Mouse (Mus musculus) erythroblast, embryonic 14.5 days (primary cell): ENCODE measurements around the gene Slc13a4. TPM values are rescaled to one million over a fixed set of nuclear protein-coding genes. Genes with fewer than 3 reads are reported as not detected.

Experiments
- H3K27me3 ChIP-seq: 2 replicates; pipeline ENCODE4 v1.6.1; 2012; ENCODE audit warnings: inconsistent platforms; ENCODE audit not compliant: control insufficient read depth
- H3K36me3 ChIP-seq: 2 replicates; pipeline ENCODE4 v1.6.1; 2012; ENCODE audit warnings: mild to moderate bottlenecking, inconsistent platforms; ENCODE audit not compliant: control insufficient read depth
- H3K4me1 ChIP-seq: 2 replicates; pipeline ENCODE4 v1.6.1; 2012; ENCODE audit warnings: inconsistent platforms; ENCODE audit not compliant: control insufficient read depth
- H3K4me3 ChIP-seq: replicated peaks from 2 replicates; pipeline ENCODE3; 2012; ENCODE audit warnings: moderate library complexity, mild to moderate bottlenecking, inconsistent platforms
- H3K9me3 ChIP-seq: 2 replicates; pipeline ENCODE4 v1.6.1; 2012; ENCODE audit warnings: low read length, inconsistent platforms, mixed read lengths; ENCODE audit not compliant: control insufficient read depth
- GATA1 ChIP-seq: IDR thresholded peaks from 2 replicates; pipeline ENCODE4 v1.6.1; 2012; ENCODE audit warnings: low read length, inconsistent platforms, mixed read lengths
- TAL1 ChIP-seq: IDR thresholded peaks from 3 replicates; pipeline ENCODE4 v1.6.1; 2012; ENCODE audit warnings: low read length, inconsistent platforms, mixed read lengths
- polyA plus RNA-seq: library from polyadenylated mRNA; stranded (reverse); fragments of >175 nt; gene quantifications from 2 replicates; pipeline ENCODE4 v1.2.3, GENCODE M21; 2012

Gene Slc13a4
- polyA plus RNA-seq, 1 experiment, result not detected

DNA sequence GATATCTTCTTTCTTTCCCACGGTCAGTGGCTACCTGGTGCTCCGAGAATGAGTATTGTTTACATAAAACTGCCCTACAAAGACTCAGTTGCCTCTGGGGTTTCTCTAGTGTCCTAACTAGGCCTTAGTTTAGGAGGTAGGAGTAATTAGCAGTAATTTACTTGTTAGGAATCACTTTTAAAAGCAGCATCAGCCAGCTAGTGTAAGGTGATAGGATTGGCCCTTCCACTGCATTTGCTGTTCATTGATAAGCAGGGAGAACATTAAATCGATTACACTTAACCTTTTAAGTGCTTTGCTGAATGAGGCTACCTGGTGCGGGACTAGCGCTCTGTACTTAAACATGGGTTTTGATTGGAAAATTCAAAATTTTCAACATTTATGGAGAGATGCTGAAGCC, 54.5 kb downstream of the Slc13a4 start:
- Histone ChIP-seq H3K4me3 (peak overlapping the region; percentile 95), H3K4me1 (peaks cover 66% of the 10 kb centered on the region), H3K9me3 (no peaks in the 10 kb centered on the region), H3K36me3 (peaks cover 36% of the 10 kb centered on the region), H3K27me3 (no peaks in the 10 kb centered on the region)
- TF ChIP-seq TAL1 (no peak), GATA1 (no peak)

GRCm38 (mm10) chr6:35252477-35253346, 55.2 kb downstream of the Slc13a4 start:
- H3K27me3 ChIP-seq, result no peaks in the 10 kb centered on the region
- TF ChIP-seq GATA1 (no peak), TAL1 (no peak)

DNA sequence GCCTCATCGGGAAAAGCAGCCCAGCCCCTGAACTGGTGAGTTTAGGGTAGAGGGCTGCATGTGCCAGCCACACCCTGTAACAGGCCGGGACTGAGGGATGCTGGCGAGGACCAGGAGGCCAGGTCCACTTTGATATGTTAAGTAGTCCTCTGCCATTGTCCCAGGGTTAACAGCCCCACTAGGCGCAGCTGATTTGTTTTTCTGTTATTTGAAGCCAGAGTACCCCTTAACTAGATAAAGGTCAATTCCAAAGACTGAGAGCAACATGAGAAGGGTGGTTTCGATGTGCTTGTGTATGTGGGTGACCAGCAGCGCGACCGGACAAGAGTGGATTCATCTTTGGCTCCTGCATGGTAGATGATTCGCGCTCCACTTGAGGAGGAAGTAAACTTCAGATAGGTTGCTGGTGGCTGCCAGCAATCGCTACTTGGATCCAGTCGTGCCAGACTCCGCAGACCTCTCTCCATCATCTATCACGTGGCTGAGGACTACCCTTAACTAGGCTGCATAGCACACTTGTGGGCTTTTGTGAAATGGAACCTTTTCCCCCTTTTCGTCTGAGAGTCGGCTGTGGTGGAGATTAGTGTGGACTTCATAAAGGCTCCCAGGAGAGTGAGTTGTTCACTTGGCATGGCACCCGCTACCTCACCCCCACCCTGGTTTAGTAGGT, 56.0 kb downstream of the Slc13a4 start:
- H3K36me3 ChIP-seq, result peaks cover 27% of the 10 kb centered on the region
- no peaks in the 10 kb centered on the region for H3K9me3 ChIP-seq
- no peaks in the 10 kb centered on the region for H3K27me3 ChIP-seq
- peaks cover 51% of the 10 kb centered on the region for H3K4me1 ChIP-seq
- peak overlapping the region; percentile 95 for H3K4me3 ChIP-seq
- TF ChIP-seq GATA1 (no peak), TAL1 (no peak)

More at GRCm38 (mm10) chr6:35252477-35253346, 55.2 kb downstream of the Slc13a4 start:
- peaks cover 58% of the 10 kb centered on the region for H3K4me1 ChIP-seq
- H3K9me3 ChIP-seq, result no peaks in the 10 kb centered on the region
- peak overlapping the region; percentile 95 for H3K4me3 ChIP-seq
- peaks cover 28% of the 10 kb centered on the region for H3K36me3 ChIP-seq

- Histone ChIP-seq H3K4me3 (no peak overlapping the region), H3K9me3 (peaks cover 4% of the 10 kb centered on the region), H3K36me3 (peaks cover 70% of the 10 kb centered on the region), H3K27me3 (no peaks in the 10 kb centered on the region), H3K4me1 (peaks cover 5% of the 10 kb centered on the region)
- TF ChIP-seq GATA1, result no peak
- TF ChIP-seq TAL1, result no peak
Observed at GRCm38 (mm10) chr6:35245086-35245485, 62.8 kb downstream of the Slc13a4 start.

DNA sequence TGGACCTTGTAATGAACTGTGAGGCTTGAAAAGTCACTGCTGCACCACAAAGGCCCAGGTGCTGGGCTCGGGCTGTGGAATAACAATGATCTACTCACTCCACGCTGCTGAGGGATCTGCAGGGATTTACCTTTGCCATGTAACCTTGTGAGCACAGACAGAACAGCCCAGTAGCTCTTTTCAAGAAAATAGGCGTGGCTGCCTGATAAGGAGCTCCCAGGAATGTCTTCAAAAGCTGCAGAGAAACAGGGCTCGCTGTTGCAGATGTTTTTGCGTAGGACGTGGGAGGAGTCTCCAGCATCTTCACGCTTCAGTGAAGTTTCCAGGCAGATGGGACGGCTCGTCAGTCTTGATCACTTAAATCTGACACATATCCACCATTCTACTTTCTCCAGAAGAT, 63.9 kb downstream of the Slc13a4 start:
- no peak overlapping the region for H3K4me3 ChIP-seq
- TF ChIP-seq GATA1 (no peak), TAL1 (no peak)
- no peaks in the 10 kb centered on the region for H3K27me3 ChIP-seq
- H3K4me1 ChIP-seq, result peaks cover 5% of the 10 kb centered on the region
- H3K9me3 ChIP-seq, result peaks cover 4% of the 10 kb centered on the region
- peaks cover 78% of the 10 kb centered on the region for H3K36me3 ChIP-seq

GRCm38 (mm10) chr6:35243252-35243651, 64.7 kb downstream of the Slc13a4 start:
- no peak for TF ChIP-seq GATA1
- TF ChIP-seq TAL1, result no peak
- H3K9me3 ChIP-seq, result peaks cover 4% of the 10 kb centered on the region
- H3K4me3 ChIP-seq, result no peak overlapping the region
- H3K27me3 ChIP-seq, result no peaks in the 10 kb centered on the region
- peaks cover 86% of the 10 kb centered on the region for H3K36me3 ChIP-seq
- peaks cover 5% of the 10 kb centered on the region for H3K4me1 ChIP-seq

DNA sequence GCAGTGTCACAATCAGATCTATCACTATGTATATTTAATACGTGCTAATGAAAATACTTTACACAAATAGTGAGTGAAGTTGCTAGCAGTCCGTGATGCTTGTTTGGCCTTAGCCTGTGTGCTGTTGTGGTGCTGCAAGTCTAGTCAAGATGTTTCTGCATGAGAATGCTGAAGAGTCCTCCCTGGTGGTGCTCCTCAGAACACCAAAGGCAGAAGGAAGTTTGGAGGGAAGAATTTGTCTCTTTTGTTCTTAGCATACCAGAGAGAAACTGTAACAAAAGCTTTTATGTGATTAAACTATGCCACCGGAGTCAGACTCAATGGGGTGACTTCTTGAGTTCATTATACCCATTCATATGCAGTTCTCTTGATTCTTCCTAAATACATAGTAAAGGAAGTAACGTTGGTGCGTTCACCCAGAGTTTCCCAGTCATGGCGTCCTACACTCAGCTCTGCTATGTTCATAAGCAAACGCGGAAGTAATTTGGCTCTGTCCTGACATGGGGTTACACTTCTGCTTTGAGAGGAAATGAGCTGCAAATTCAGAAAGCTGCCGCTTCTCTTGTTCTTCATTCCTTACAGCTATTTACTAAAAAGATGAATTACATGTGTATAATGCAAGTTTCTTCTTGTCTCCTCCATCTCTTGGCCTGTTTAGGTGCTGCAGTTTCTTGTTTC, 71.7 kb downstream of the Slc13a4 start:
- peaks cover 93% of the 10 kb centered on the region for H3K36me3 ChIP-seq
- H3K9me3 ChIP-seq, result no peaks in the 10 kb centered on the region
- no peak overlapping the region for H3K4me3 ChIP-seq
- TF ChIP-seq TAL1 (no peak), GATA1 (no peak)
- no peaks in the 10 kb centered on the region for H3K27me3 ChIP-seq
- H3K4me1 ChIP-seq, result no peaks in the 10 kb centered on the region

DNA sequence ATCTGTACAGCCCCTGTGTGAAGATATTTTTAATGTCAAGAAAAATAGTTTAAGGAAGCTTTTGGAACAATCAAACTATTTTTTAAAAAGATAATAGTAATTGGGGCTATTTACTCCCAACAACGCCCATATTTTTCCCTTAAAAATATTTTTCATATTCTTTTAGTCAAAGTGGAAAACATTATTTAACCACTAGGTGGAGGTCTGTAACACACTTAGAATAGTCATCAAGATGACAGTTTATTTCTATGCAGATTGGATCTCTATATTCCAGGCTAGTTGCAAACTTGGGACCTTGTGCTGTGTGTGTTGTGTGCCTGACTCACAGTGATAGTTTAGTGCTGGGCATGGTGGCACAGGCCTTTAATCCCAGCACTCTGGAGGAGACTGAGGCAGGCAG, 78.5 kb downstream of the Slc13a4 start:
- no peaks in the 10 kb centered on the region for H3K9me3 ChIP-seq
- no peaks in the 10 kb centered on the region for H3K4me1 ChIP-seq
- H3K4me3 ChIP-seq, result no peak overlapping the region
- no peaks in the 10 kb centered on the region for H3K27me3 ChIP-seq
- no peak for TF ChIP-seq GATA1
- no peak for TF ChIP-seq TAL1
- peaks cover 86% of the 10 kb centered on the region for H3K36me3 ChIP-seq

GRCm38 (mm10) chr6:35225696-35226095, 82.2 kb downstream of the Slc13a4 start:
- Histone ChIP-seq H3K36me3 (peaks cover 80% of the 10 kb centered on the region), H3K4me3 (no peak overlapping the region), H3K27me3 (no peaks in the 10 kb centered on the region), H3K4me1 (no peaks in the 10 kb centered on the region), H3K9me3 (no peaks in the 10 kb centered on the region)
- TF ChIP-seq TAL1 (no peak), GATA1 (no peak)

Other genes starting within 250 kb of the Slc13a4 start
- gene Cnot4, start 174.4 kb downstream of the Slc13a4 start, polyA plus RNA-seq, result 0.46 and 0.74 TPM in 2 replicates
- gene Nup205, start 130.7 kb downstream of the Slc13a4 start, polyA plus RNA-seq, result 0.25 and 0.31 TPM in 2 replicates
- gene Fam180a, start 18.0 kb upstream of the Slc13a4 start, polyA plus RNA-seq, result not detected in 2 replicates
- gene Mtpn, start 231.8 kb upstream of the Slc13a4 start, polyA plus RNA-seq, result 10.4 and 10.8 TPM in 2 replicates